Mouse (Mus musculus): ENCODE measurements around the gene Cenpx. TPM values are rescaled to one million over a fixed set of nuclear protein-coding genes. Genes with fewer than 3 reads are reported as not detected.

Cenpx gene
- total and polyA plus RNA-seq, 2 experiments = 20.3 to 74.6 TPM

DNA sequence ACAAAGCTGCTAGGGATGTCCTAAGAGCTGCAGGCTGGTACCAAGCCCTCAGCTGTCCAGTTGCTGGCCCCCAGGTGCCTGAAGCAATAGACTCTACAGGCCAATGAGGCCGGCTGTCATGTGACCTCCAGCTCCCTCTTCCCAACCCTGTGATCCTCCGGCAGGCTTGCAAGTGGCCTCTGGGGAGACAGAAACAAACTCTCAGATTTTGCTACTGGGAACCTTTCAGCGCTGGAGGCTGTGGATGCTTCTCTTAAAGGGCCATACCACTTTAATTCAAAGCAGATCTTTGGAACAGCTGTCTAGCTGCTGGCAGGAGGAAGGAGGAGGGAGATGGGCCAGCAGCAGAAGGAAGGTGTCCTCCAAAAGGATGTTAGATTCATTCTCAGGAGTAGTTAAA, 46.9 kb downstream of the Cenpx start:
- Histone ChIP-seq H3K4me3 (ENCODE audit: insufficient read depth, low read depth, low read length) (no peak overlapping the region), H3K4me1 (ENCODE audit: control insufficient read depth, insufficient read depth, low read length) (no peaks in the 10 kb centered on the region), H3K36me3 (ENCODE audit: control insufficient read depth, insufficient read depth, low read length) (no peaks in the 10 kb centered on the region), H3K27me3 (ENCODE audit: control insufficient read depth, insufficient read depth, low read length) (no peaks in the 10 kb centered on the region), H3K27ac (replicated peaks; ENCODE audit: insufficient read depth, low read depth, low read length) (no peak overlapping the region), H3K79me2 (ENCODE audit: control insufficient read depth, insufficient read depth, low read length) (no peaks in the 10 kb centered on the region), H3K9ac (ENCODE audit: low read depth, low read length) (no peak overlapping the region)
- no peak for TF ChIP-seq POLR2A (IDR thresholded peaks at IDR 0.05; ENCODE audit: extremely low read depth, insufficient read depth, low read length)
- no peak for TF ChIP-seq CTCF (IDR thresholded peaks at IDR 0.05; ENCODE audit: low read depth, low read length)
- WGBS = 60% methylated on average over 3 of the region's 3 CpGs
- DNase-seq (ENCODE audit: extremely low read depth, low read depth, low spot score) = no peak

GRCm38 (mm10) chr11:120665406-120665805, 48.1 kb downstream of the Cenpx start:
- no peak for DNase-seq (ENCODE audit: extremely low read depth, low read depth, low spot score)
- Histone ChIP-seq H3K4me3 (ENCODE audit: insufficient read depth, low read depth, low read length) (no peak overlapping the region), H3K36me3 (ENCODE audit: control insufficient read depth, insufficient read depth, low read length) (no peaks in the 10 kb centered on the region), H3K27ac (replicated peaks; ENCODE audit: insufficient read depth, low read depth, low read length) (no peak overlapping the region), H3K9ac (ENCODE audit: low read depth, low read length) (no peak overlapping the region), H3K27me3 (ENCODE audit: control insufficient read depth, insufficient read depth, low read length) (no peaks in the 10 kb centered on the region), H3K4me1 (ENCODE audit: control insufficient read depth, insufficient read depth, low read length) (0 out of 2 replicates have a peak, but pooled peaks cover 3% of the 10 kb centered on the region), H3K79me2 (ENCODE audit: control insufficient read depth, insufficient read depth, low read length) (no peaks in the 10 kb centered on the region)
- TF ChIP-seq POLR2A (IDR thresholded peaks at IDR 0.05; ENCODE audit: extremely low read depth, insufficient read depth, low read length) (no peak), CTCF (IDR thresholded peaks at IDR 0.05; ENCODE audit: low read depth, low read length) (no peak)
- WGBS = 71% methylated on average over 3 of the region's 3 CpGs

- Histone ChIP-seq H3K4me1 (ENCODE audit: control insufficient read depth, insufficient read depth, low read length) (0 out of 2 replicates have a peak, but pooled peaks cover 3% of the 10 kb centered on the region), H3K79me2 (ENCODE audit: control insufficient read depth, insufficient read depth, low read length) (no peaks in the 10 kb centered on the region), H3K36me3 (ENCODE audit: control insufficient read depth, insufficient read depth, low read length) (no peaks in the 10 kb centered on the region), H3K27ac (replicated peaks; ENCODE audit: insufficient read depth, low read depth, low read length) (no peak overlapping the region), H3K27me3 (ENCODE audit: control insufficient read depth, insufficient read depth, low read length) (no peaks in the 10 kb centered on the region), H3K4me3 (ENCODE audit: insufficient read depth, low read depth, low read length) (no peak overlapping the region), H3K9ac (ENCODE audit: low read depth, low read length) (no peak overlapping the region)
- 96% methylated on average over 5 of the region's 5 CpGs for WGBS
- TF ChIP-seq CTCF (IDR thresholded peaks at IDR 0.05; ENCODE audit: low read depth, low read length) = no peak
- no peak for TF ChIP-seq POLR2A (IDR thresholded peaks at IDR 0.05; ENCODE audit: extremely low read depth, insufficient read depth, low read length)
- no peak for DNase-seq (ENCODE audit: extremely low read depth, low read depth, low spot score)
Measured at GRCm38 (mm10) chr11:120663714-120664113, 49.8 kb downstream of the Cenpx start.

DNA sequence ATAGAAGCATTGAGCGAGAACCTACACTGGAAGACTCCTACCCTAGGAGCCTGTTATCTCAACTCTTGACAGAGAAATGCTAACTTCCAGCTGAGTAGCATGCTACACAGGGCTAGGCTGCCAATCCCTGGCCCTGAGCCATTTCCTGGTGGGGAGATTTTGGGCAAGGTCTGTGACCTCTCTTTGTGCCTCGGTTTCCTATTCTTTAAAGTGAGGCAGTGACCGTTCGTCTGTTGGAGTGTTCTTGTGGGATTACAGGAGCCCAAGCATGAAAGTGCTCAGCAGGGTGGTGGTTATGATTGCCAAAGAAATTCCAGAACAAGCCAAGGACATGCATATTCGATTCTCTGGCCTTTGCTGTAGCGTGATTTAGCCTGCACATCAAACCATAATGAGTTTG, 50.8 kb downstream of the Cenpx start:
- TF ChIP-seq POLR2A (IDR thresholded peaks at IDR 0.05; ENCODE audit: extremely low read depth, insufficient read depth, low read length) = no peak
- no peak for TF ChIP-seq CTCF (IDR thresholded peaks at IDR 0.05; ENCODE audit: low read depth, low read length)
- H3K79me2 ChIP-seq (ENCODE audit: control insufficient read depth, insufficient read depth, low read length) = no peaks in the 10 kb centered on the region
- H3K9ac ChIP-seq (ENCODE audit: low read depth, low read length) = no peak overlapping the region
- H3K27ac ChIP-seq (replicated peaks; ENCODE audit: insufficient read depth, low read depth, low read length) = no peak overlapping the region
- H3K4me3 ChIP-seq (ENCODE audit: insufficient read depth, low read depth, low read length) = no peak overlapping the region
- no peak for DNase-seq (ENCODE audit: extremely low read depth, low read depth, low spot score)
- 0 out of 2 replicates have a peak, but pooled peaks cover 3% of the 10 kb centered on the region for H3K4me1 ChIP-seq (ENCODE audit: control insufficient read depth, insufficient read depth, low read length)
- no peaks in the 10 kb centered on the region for H3K36me3 ChIP-seq (ENCODE audit: control insufficient read depth, insufficient read depth, low read length)
- WGBS = 76% methylated on average over 6 of the region's 6 CpGs
- no peaks in the 10 kb centered on the region for H3K27me3 ChIP-seq (ENCODE audit: control insufficient read depth, insufficient read depth, low read length)

- Histone ChIP-seq H3K27me3 (ENCODE audit: control insufficient read depth, insufficient read depth, low read length) (no peaks in the 10 kb centered on the region), H3K36me3 (ENCODE audit: control insufficient read depth, insufficient read depth, low read length) (no peaks in the 10 kb centered on the region), H3K27ac (replicated peaks; ENCODE audit: insufficient read depth, low read depth, low read length) (peak within 1 kb of the TSS; percentile 64), H3K79me2 (ENCODE audit: control insufficient read depth, insufficient read depth, low read length) (no peaks in the 10 kb centered on the region), H3K4me3 (ENCODE audit: insufficient read depth, low read depth, low read length) (peak within 1 kb of the TSS; percentile 59), H3K4me1 (ENCODE audit: control insufficient read depth, insufficient read depth, low read length) (0 out of 2 replicates have a peak, but pooled peaks cover 3% of the 10 kb centered on the region), H3K9ac (ENCODE audit: low read depth, low read length) (peak within 1 kb of the TSS; percentile 86)
- WGBS = 2% methylated on average over 35 of the region's 35 CpGs
- TF ChIP-seq POLR2A (IDR thresholded peaks at IDR 0.05; ENCODE audit: extremely low read depth, insufficient read depth, low read length) (no peak), CTCF (IDR thresholded peaks at IDR 0.05; ENCODE audit: low read depth, low read length) (no peak)
- peak; percentile 35 for DNase-seq (ENCODE audit: extremely low read depth, low read depth, low spot score)
Measured at GRCm38 (mm10) chr11:120661076-120661460, 52.5 kb downstream of the Cenpx start, which contains the start of gene Notum. Notum (minus strand) TSS chr11:120661175.

Other genes with a start within 250 kb of the Cenpx start
- 9.5 and 9.6 TPM in 2 replicates for gene Arl16, start 246.1 kb downstream of the Cenpx start, total RNA-seq (2014; rRNA removed)
- 12.2 and 14.8 TPM in 2 replicates for gene Arl16, start 246.1 kb downstream of the Cenpx start, polyA plus RNA-seq (2012; rRNA removed)
- 43.6 and 46.6 TPM in 2 replicates for gene Mrpl12, start 229.1 kb downstream of the Cenpx start, total RNA-seq (2014; rRNA removed)
- 221 and 232 TPM in 2 replicates for gene Mrpl12, start 229.1 kb downstream of the Cenpx start, polyA plus RNA-seq (2012; rRNA removed)
- gene Slc25a10, start 221.9 kb downstream of the Cenpx start, total RNA-seq (2014; rRNA removed) = 121 and 135 TPM in 2 replicates
- gene Slc25a10, start 221.9 kb downstream of the Cenpx start, polyA plus RNA-seq (2012; rRNA removed) = 445 and 478 TPM in 2 replicates
- gene Gcgr, start 183.0 kb downstream of the Cenpx start, total RNA-seq (2014; rRNA removed) = 135 and 143 TPM in 2 replicates
- 542 and 561 TPM in 2 replicates for gene Gcgr, start 183.0 kb downstream of the Cenpx start, polyA plus RNA-seq (2012; rRNA removed)
- 11.7 and 13.6 TPM in 2 replicates for gene Mcrip1, start 164.0 kb downstream of the Cenpx start, total RNA-seq (2014; rRNA removed)
- 36.8 and 44.4 TPM in 2 replicates for gene Mcrip1, start 164.0 kb downstream of the Cenpx start, polyA plus RNA-seq (2012; rRNA removed)
- 0.28 TPM in 1 of 2 replicates, not detected in the other for gene Ppp1r27, start 162.6 kb downstream of the Cenpx start, total RNA-seq (2014; rRNA removed)
- gene Ppp1r27, start 162.6 kb downstream of the Cenpx start, polyA plus RNA-seq (2012; rRNA removed) = not detected in 2 replicates
- gene P4hb, start 140.5 kb downstream of the Cenpx start, total RNA-seq (2014; rRNA removed) = 933 and 951 TPM in 2 replicates
- gene P4hb, start 140.5 kb downstream of the Cenpx start, polyA plus RNA-seq (2012; rRNA removed) = 683 and 737 TPM in 2 replicates
- 14.9 and 22.3 TPM in 2 replicates for gene Arhgdia, start 132.1 kb downstream of the Cenpx start, total RNA-seq (2014; rRNA removed)
- 142 and 188 TPM in 2 replicates for gene Arhgdia, start 132.1 kb downstream of the Cenpx start, polyA plus RNA-seq (2012; rRNA removed)
- 33.8 and 34.5 TPM in 2 replicates for gene Alyref, start 115.4 kb downstream of the Cenpx start, total RNA-seq (2014; rRNA removed)
- gene Alyref, start 115.4 kb downstream of the Cenpx start, polyA plus RNA-seq (2012; rRNA removed) = 12.6 and 12.9 TPM in 2 replicates
- gene Anapc11, start 115.3 kb downstream of the Cenpx start, total RNA-seq (2014; rRNA removed) = 8.9 and 12.8 TPM in 2 replicates
- gene Anapc11, start 115.3 kb downstream of the Cenpx start, polyA plus RNA-seq (2012; rRNA removed) = 57.0 and 59.4 TPM in 2 replicates
- gene Npb, start 105.3 kb downstream of the Cenpx start, total RNA-seq (2014; rRNA removed) = not detected in 2 replicates
- gene Npb, start 105.3 kb downstream of the Cenpx start, polyA plus RNA-seq (2012; rRNA removed) = 2.0 and 2.7 TPM in 2 replicates
- gene Pcyt2, start 95.8 kb downstream of the Cenpx start, total RNA-seq (2014; rRNA removed) = 494 and 540 TPM in 2 replicates
- 1,294 and 1,652 TPM in 2 replicates for gene Pcyt2, start 95.8 kb downstream of the Cenpx start, polyA plus RNA-seq (2012; rRNA removed)
- 31.1 and 36.3 TPM in 2 replicates for gene Sirt7, start 88.5 kb downstream of the Cenpx start, total RNA-seq (2014; rRNA removed)
- 69.7 and 72.1 TPM in 2 replicates for gene Sirt7, start 88.5 kb downstream of the Cenpx start, polyA plus RNA-seq (2012; rRNA removed)
- gene Mafg, start 80.1 kb downstream of the Cenpx start, total RNA-seq (2014; rRNA removed) = 41.9 and 44.2 TPM in 2 replicates
- gene Mafg, start 80.1 kb downstream of the Cenpx start, polyA plus RNA-seq (2012; rRNA removed) = 60.5 and 64.2 TPM in 2 replicates
- gene Pycr1, start 70.0 kb downstream of the Cenpx start, total RNA-seq (2014; rRNA removed) = 0.47 and 2.6 TPM in 2 replicates
- 0.25 and 0.61 TPM in 2 replicates for gene Pycr1, start 70.0 kb downstream of the Cenpx start, polyA plus RNA-seq (2012; rRNA removed)
- gene Myadml2, start 65.6 kb downstream of the Cenpx start, total RNA-seq (2014; rRNA removed) = not detected in 2 replicates
- not detected in 2 replicates for gene Myadml2, start 65.6 kb downstream of the Cenpx start, polyA plus RNA-seq (2012; rRNA removed)
- gene Notum, start 52.6 kb downstream of the Cenpx start, total RNA-seq (2014; rRNA removed) = 29.8 and 34.9 TPM in 2 replicates
- 56.0 and 61.6 TPM in 2 replicates for gene Notum, start 52.6 kb downstream of the Cenpx start, polyA plus RNA-seq (2012; rRNA removed)
- 49.3 and 56.6 TPM in 2 replicates for gene Aspscr1, start 40.8 kb downstream of the Cenpx start, total RNA-seq (2014; rRNA removed)
- 131 and 142 TPM in 2 replicates for gene Aspscr1, start 40.8 kb downstream of the Cenpx start, polyA plus RNA-seq (2012; rRNA removed)
- gene Lrrc45, start 187 bp upstream of the Cenpx start, total RNA-seq (2014; rRNA removed) = 4.4 and 5.1 TPM in 2 replicates
- 7.4 and 9.8 TPM in 2 replicates for gene Lrrc45, start 187 bp upstream of the Cenpx start, polyA plus RNA-seq (2012; rRNA removed)
- gene Rac3, start 7.7 kb upstream of the Cenpx start, total RNA-seq (2014; rRNA removed) = 0.20 and 0.55 TPM in 2 replicates
- 0.72 and 1.1 TPM in 2 replicates for gene Rac3, start 7.7 kb upstream of the Cenpx start, polyA plus RNA-seq (2012; rRNA removed)
- 215 and 230 TPM in 2 replicates for gene Dcxr, start 13.5 kb upstream of the Cenpx start, total RNA-seq (2014; rRNA removed)
- gene Dcxr, start 13.5 kb upstream of the Cenpx start, polyA plus RNA-seq (2012; rRNA removed) = 512 and 554 TPM in 2 replicates
- gene Cbr2, start 18.4 kb upstream of the Cenpx start, total RNA-seq (2014; rRNA removed) = not detected in 2 replicates
- gene Cbr2, start 18.4 kb upstream of the Cenpx start, polyA plus RNA-seq (2012; rRNA removed) = 0.28 and 0.86 TPM in 2 replicates
- 0.54 and 0.55 TPM in 2 replicates for gene Hmga1b, start 49.1 kb upstream of the Cenpx start, total RNA-seq (2014; rRNA removed)
- 0.07 and 0.12 TPM in 2 replicates for gene Hmga1b, start 49.1 kb upstream of the Cenpx start, polyA plus RNA-seq (2012; rRNA removed)
- gene Rfng, start 70.5 kb upstream of the Cenpx start, total RNA-seq (2014; rRNA removed) = 3.1 and 5.7 TPM in 2 replicates
- 25.1 and 28.3 TPM in 2 replicates for gene Rfng, start 70.5 kb upstream of the Cenpx start, polyA plus RNA-seq (2012; rRNA removed)
- 81.9 and 89.7 TPM in 2 replicates for gene Gps1, start 70.5 kb upstream of the Cenpx start, total RNA-seq (2014; rRNA removed)
- 97.9 and 99.5 TPM in 2 replicates for gene Gps1, start 70.5 kb upstream of the Cenpx start, polyA plus RNA-seq (2012; rRNA removed)
- 52.1 and 52.4 TPM in 2 replicates for gene Dus1l, start 82.7 kb upstream of the Cenpx start, total RNA-seq (2014; rRNA removed)
- 69.7 and 70.6 TPM in 2 replicates for gene Dus1l, start 82.7 kb upstream of the Cenpx start, polyA plus RNA-seq (2012; rRNA removed)
- gene Fasn, start 110.8 kb upstream of the Cenpx start, total RNA-seq (2014; rRNA removed) = 198 and 203 TPM in 2 replicates
- 639 and 935 TPM in 2 replicates for gene Fasn, start 110.8 kb upstream of the Cenpx start, polyA plus RNA-seq (2012; rRNA removed)
- gene Ccdc57, start 219.1 kb upstream of the Cenpx start, total RNA-seq (2014; rRNA removed) = 1.5 and 2.3 TPM in 2 replicates
- gene Ccdc57, start 219.1 kb upstream of the Cenpx start, polyA plus RNA-seq (2012; rRNA removed) = 0.80 and 1.1 TPM in 2 replicates
- 0.28 and 0.47 TPM in 2 replicates for gene Slc16a3, start 234.7 kb upstream of the Cenpx start, total RNA-seq (2014; rRNA removed)
- gene Slc16a3, start 234.7 kb upstream of the Cenpx start, polyA plus RNA-seq (2012; rRNA removed) = 0.51 and 0.52 TPM in 2 replicates

Measured in liver, adult 2 months (tissue).